Mouse (Mus musculus): ENCODE measurements around the gene Bcl2l13.
"Not testable (repeated sequence)": the region's sequence is repeated elsewhere in the genome, so short reads cannot be mapped to it uniquely, and the experiment has no call there.

Bcl2l13 gene

DNA sequence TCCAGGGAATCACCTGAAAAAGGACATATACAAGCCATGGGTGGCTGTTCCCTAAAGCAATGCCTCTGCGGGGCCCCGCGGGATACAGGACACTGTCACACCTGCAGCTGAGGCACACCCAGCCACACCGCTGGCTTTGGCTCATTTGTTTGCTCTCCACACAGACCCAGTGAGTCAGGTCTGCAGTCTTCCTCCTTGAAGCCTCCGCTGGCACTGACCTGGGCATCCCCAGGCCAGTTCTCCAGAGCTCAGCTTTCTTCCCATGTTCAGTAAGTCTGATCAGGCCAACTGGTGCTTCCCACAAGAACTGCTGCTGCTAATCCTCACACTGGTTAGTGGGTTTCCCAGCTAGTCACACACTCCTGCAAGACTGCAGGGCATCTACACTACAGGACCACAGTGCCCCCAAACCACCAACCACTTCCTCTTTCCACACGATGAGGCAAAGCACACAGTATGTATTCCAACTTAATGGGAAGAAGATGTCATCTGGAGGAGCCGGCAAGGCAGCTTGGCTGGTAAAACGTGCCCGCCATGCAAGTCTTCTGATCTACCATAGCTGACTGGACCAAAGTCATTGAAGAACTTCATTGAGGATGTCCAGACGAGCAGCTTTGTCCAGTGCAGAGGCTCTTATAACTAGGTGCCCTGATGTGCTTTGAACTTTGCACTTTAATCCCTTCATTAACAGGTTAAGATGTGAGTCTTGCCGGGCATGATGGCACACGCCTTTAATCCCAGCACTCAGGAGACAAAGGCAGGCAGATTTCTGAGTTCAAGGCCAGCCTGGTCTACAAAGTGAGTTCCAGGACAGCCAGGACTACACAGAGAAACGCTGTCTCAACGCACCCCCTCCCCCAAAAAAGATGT is 66.0 kb downstream of the Bcl2l13 start:
- in situ Hi-C loops (cut with MboI, MseI): no loop called here

DNA sequence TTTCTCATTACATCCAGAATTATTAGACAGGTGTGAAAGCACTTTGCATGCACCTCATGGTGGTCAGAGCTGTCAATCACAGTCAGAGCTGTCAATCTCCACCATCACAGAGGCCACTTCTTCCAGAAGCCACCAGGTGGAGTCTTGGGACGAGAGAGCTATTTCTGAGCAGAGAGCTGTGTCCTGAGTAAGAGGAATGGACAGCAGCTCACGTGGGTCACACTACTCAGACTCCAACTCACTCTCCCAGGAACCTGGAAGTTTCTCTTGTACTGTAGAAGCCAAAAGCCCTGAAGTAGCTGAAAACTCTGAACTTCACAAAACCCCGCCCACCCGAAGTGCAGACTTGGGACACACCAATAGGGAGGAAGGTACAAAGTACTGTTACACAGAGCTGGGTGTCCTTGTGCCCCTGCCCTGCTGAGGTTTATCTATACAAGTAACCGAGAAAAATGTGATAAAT is 67.5 kb downstream of the Bcl2l13 start:
- in situ Hi-C loops (cut with MboI, MseI): no loop called here

DNA sequence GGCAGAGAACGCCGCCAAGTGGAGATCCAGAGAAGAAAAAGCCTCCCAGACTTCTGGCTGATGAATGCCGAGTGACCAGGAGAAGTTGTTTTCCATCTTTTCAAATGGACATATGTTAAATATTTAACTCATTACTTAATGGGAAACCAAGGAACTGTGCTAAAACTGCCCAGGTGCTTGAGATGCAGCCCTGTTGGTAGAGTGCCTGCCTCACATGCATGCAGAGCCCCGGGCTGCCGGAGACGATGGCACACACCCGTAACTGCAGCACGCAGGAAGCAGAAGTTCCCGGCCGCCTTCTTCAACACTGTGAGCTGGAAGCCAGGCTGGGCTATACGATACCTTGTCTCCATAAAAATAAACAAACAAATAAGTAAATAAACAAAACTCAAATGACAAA is 67.9 kb downstream of the Bcl2l13 start:
- in situ Hi-C loops (cut with MboI, MseI): no loop called here

DNA sequence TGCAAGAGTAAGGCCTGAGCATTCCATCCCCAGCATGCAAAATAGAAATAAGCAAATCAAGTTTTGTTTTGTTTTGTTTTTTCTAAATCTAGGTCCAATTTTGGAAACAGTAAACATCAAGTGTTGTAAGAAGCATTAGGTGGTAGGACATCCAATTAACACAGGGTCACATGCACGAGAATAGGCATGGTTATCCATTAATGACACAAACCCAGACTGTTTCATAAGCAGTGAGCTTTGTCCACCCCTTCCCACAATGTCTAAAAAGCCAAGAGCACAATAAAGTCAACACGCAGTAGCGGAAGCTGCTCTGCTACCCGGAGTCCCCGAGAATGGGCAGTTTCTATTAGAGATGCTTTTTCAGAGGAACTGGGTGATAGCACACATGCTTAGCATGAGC is 69.1 kb downstream of the Bcl2l13 start:
- in situ Hi-C loops (cut with MboI, MseI): no loop called here

DNA sequence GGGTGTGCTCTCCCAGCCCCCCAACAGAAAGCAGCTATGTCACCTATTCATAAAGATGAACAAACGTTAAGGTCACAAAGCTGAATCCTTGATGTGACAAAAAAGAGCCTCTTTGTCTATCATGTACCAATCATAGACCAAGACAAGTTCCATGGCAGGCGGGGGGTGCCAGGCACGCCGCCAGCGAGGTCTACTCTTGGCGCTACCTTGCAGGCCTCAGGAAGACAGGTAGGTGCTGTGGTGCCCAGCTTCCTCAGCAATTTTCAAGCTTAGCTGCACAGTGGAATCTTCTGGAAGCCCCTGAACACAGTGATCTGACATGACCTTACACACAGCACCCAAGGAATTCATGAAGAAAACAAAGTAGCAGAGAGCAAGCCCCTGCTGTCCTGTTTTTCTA is 70.5 kb downstream of the Bcl2l13 start:
- in situ Hi-C loops (cut with MboI, MseI): no loop called here

DNA sequence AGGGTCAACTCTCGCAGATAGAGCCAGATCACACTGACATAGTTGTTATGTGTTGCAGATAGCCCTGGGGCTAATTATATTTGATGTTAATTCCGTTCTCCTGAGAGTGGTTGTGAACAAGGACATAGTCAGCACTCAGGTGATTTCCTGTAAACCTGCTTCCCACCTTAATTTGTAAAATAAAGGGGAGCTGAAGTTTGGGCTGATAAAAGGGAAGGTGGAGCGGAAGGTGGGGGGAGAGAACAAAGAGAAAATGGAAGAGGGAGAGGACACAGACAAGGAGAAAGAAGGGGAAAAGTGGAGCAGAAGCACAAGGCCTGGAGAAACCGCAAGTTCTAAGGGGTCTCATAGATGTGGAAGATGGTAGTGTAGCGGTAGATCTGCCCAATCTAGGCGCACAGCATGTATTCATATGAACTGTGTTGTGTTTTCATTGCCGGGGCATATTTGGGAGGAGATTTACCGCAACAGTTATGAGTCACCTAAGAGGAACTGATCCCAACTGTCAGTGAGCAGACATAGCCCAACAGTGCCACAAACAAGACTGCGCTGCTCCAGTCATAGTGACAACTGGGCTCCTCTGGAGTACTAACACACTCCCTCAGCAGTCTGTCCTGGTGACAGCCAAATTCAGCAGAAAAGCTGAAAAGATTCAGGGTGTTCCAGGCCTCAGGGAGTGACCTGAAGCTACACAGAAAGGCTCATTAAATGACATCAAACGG is 72.0 kb downstream of the Bcl2l13 start:
- in situ Hi-C loops (cut with MboI, MseI): not testable (repeated sequence)

DNA sequence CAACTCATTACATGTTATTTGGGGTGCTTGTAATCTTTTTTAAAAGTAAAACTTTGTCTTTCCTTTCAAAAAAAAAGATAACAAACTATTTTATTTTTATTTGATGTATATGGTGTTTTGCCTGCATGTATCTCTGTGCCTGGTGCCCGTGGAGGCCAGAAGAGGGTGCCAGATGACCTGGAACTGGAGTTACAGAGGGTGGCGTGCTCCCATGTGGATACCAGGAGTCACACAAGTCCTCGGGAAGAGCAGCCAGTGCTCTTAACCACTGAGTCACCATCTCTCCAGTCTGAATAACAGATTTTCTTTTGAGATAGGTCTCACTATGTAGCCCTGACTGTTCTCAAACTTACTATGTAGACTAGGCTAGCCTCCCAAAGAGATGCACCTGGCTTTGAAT is 73.5 kb downstream of the Bcl2l13 start:
- in situ Hi-C loops (cut with MboI, MseI): no loop called here

DNA sequence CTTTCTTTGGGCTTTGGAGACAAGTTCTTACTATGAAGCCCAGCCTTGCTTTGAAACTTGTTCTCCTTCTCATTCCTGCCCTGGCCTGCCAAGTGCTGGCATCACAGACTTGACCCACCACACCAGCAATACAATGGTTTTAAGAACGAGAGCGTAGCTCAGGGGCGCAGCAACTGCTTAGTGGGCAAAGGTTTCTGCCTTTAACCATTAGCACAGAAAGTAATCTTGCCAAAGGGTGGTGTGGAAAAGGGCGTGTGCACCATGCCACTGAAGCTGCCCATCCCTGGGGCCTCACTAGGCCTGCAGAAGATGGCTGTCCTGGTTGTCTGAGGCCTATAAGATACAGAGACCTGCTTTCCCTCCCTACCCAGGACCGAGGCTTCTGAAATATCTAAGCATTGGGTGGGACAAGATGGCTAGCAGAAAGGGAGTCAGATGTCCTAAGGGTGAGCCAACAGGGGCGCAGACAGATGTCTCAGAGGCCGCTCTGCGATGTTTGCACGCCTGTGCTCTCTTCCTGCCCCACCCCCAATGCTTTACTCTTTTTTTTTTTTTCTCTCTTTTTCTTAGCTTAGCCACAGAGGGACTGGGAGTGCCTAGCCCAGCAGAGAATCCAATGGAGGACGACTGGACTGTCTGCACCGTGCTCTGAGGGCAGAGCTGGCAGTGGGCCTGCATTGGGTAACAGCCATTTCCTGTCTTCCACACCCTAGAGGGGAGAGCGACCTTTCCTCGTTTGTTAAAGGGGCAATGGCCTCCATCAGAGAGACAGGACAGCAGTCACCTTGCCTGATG is 75.4 kb downstream of the Bcl2l13 start:
- in situ Hi-C loops (cut with MboI, MseI): no loop called here

DNA sequence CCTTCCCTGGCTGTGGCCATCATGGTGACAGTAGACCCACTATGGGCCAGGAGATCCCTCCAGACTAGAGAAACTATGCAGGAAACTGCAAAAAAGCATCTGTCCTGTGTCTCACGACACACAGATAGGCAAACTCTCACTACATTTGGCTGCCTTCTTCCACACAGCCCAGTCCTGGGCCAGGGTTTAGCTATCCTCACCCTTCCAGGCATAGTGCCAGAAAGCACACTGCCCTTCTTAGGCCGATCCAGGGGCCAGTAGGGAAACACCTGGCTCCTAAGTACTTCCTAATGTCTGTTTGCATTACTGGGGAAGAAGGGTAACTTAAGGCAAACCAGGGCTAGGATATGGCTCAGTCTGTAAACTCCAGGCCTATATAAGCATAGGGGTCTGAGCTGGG is 76.9 kb downstream of the Bcl2l13 start:
- in situ Hi-C loops (cut with MboI, MseI): no loop called here

DNA sequence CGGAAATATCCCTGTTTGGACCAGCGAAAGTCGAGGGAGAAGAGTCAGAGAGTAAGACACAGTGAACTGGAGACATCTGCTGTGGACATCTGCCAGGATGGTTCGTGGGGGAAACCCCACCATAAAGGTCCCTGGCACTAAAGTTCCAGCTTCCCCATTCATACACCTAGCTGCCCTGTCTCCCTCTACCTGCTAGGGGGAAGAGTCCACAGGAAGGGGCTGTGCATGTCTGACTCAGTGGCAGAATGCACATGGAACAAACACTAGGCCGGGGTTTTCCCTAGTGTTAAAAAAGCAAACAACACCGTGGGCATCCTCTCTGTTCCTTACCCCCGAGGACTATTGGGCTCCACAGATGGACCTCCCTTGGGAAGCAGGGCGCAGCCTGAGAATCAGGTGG is 77.8 kb downstream of the Bcl2l13 start:
- in situ Hi-C loops (cut with MboI, MseI): no loop called here

DNA sequence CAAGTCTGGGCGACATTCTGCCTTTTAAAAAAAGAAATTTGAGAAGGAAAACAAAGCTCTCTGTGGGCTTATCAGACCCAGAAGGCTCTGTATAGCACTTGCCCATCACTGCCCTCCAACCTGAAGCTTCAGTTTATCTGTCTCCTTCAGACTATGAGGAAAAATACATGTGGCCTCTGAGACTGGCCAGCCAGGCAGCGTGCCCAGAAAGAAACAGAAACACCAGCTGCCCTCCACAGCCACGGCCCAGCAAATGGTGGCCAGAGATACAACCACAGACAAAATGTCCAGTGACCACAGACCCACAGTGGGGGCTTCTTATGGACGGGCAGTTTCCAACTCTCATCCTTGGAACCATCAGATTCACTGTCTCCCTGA is 78.5 kb downstream of the Bcl2l13 start:
- in situ Hi-C loops (cut with MboI, MseI): no loop called here

DNA sequence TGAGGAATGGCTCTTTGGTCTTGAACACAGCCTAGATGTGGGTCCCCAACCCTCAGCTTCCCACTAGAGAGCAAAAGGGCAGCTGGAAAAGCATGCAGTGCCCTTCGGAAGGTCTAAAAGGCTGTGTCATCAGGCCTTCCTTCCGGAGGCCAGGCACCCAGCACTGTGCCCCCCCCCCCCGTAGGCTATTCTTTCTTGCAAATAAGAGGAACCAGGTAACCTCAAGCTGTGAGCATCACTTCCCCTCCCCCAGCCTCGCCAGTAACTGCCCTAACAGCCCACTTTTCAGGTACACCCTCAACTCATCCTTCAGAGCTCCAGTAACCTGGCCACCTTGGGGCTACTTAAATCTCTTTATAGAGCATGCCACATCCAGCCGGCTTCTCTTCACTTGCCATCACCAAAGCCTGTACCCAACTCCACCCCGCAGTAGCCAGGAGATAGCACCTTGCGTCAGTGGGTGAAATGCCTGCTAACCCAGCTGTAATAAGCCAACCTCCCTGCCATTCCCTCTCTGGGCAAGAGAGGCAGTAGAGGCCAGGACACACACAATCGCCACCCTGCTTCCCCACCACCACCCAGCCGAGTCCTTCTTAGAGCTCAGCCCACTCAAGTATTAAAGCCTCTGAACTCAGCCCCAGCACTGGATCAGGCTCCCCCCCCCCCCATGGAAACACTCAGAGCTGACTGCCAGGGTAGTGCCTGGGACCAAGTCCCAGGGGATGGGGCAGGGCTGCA is 79.1 kb downstream of the Bcl2l13 start:
- in situ Hi-C loops (cut with MboI, MseI): no loop called here

DNA sequence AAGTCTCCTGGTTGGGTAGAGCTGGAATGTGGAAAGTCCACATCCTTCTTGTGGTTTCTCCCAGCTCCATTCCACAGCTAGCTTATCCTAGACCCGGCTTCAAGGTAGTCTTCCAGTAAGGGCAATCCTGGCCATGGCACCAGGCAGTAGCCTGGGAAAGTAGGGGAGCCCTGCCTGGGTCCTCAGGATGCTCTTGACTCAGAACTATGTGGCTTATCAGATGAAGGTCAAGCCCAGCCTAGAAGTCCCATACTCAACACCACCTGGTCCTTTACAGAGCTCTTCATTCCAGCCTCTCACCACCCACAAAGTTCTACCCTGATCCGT is 79.6 kb downstream of the Bcl2l13 start:
- in situ Hi-C loops (cut with MboI, MseI): no loop called here

DNA sequence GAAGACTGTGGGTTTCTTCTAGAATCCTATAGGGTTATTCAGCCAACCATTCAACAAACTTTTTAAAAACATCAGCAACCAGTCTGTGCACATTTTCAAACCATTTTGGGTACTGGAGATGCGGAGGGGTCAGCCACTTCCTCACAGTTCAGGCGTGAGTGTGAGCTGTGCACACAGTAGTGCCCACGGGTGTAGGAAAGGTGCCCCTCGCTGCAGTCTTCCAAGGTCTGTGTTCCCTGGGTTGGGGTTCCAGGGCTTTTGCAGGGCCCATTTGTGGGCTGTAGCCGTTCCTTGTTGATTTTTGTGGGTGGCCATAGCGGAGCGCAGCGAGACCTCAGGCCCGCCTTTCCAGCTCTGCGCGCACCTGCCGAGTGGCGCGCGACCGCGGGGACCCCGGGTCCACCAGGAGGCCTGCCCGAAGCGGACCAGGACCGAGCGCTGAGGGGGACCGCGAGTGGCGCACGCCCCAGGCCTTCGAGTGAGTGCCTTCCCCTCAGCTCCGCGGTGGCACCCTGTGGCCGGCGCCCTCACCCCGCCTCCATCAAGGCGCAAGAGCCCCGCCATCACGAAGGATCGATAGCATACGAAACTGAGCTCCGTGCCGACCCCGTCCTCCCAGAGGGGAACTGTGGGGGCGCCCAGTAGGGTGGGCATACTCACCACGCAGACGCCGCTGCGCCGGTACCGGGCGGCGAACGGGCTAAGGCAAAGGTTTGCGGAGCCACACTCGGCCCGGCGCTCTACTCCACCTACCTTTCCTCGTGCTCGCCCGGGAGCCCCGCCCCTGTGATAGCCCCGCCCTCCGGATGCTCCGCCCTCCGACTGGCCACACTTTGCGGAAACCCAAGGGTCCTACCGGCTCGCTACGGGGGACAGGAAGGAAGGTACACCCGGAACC is 80.3 kb downstream of the Bcl2l13 start, which contains the start of gene Bid:
Bid (minus strand) TSS at position 780 of the 898 bp plus-strand sequence.
- in situ Hi-C loops (cut with MboI, MseI): no loop called here

DNA sequence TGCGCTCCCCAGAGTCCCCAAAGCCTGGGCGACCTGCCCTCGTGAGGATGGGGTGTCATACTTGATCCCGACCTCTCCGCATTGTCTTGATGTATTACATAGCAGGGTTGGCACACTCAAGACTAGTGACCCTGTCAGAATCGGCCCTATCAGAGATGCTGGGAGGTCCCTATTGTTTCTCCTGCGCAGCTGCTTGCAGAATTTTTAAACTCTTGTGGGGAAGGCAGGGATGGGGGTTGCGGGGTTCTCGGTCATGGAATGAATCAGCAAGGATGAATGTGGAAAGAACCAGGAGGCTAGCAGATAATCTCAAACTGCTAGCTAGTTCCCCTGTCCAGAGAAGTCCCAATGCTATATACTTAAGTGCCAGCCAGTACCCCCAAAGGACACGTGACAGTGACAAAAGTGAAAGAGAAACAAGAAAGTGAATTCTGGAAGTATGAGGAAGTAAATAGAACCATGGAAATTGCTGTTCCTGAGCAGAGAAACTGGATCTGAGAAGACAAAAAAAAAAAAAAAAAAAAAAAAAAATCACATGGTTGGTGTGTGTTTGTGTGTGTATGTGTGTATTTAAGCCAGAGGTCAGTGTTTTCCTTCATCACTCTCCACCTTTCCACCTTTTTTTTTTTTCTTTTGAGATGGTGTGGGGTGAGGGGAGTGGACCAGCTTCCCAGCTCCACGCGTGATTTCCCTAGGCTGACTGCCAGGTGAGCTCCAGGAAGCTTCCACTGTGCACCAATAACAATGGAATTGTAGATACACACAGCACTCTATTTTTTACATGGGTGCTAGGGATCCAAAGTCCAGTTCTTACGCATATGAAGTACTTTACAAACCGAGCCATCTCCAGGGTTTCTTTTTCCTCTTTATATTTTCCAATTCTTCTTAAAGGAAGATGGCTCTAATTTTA is 81.2 kb downstream of the Bcl2l13 start:
- in situ Hi-C loops (cut with MboI, MseI): not testable (repeated sequence)

DNA sequence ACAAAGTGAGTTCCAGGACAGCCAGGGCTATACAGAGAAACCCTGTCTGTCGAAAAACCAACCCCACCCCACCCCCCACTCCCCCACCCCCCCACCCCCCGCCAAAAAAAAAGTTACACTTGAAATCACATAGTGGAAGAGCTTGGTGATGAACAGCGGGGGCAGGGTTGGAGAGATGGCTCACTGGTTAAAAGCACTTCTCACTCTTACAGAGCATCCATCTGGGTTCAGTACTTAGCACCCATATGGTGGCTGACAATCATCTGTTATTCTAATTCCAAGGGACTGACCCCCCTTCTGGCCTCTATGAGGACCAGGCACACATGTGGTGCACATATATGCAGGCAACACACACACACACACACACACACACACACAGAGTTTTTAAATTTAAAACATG is 82.0 kb downstream of the Bcl2l13 start:
- in situ Hi-C loops (cut with MboI, MseI): no loop called here

DNA sequence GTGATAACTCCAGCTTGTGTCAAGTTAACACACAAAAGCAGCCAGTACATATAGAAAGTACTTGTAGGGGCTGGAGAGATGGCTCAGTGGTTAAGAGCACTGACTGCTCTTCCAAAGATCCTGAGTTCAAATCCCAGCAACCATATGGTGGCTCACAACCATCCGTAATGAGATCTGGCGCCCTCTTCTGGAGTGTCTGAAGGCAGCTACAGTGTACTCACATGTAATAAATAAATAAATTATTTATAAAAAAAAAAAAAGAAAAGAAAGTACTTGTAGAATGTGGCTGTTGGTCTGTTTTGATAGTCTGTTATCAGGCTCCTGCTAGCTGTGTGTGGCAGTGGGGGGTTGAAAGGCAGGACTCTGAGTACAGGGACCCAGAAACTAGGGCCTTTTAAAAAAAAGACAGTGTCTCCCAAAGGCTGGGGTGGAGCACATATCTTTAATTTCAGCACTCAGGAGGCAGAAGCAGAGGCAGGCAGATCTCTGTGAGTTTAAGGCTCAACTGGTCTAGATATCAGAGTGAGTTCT is 88.8 kb downstream of the Bcl2l13 start:
- in situ Hi-C loops (cut with MboI, MseI): not testable (repeated sequence)

DNA sequence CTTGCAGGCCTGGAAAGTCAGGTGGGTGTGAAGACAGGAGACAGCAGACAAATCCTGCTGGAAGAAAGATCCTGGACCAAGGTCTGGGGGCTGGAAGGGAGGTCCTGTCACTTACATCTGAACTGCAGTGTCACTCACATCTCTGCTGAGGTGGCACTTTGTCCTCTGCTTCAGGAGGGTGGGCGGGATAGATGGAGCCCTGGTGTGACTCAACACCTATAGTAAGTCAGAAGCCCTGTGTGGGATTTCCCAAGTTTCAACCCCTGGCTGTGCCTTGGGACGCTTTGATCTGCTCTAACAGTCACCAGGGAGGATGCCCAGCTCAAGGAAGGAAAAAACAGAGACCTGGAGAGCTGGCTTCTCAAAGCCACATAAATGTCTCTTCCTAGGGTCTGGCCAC is 90.9 kb downstream of the Bcl2l13 start:
- in situ Hi-C loops (cut with MboI, MseI): no loop called here

DNA sequence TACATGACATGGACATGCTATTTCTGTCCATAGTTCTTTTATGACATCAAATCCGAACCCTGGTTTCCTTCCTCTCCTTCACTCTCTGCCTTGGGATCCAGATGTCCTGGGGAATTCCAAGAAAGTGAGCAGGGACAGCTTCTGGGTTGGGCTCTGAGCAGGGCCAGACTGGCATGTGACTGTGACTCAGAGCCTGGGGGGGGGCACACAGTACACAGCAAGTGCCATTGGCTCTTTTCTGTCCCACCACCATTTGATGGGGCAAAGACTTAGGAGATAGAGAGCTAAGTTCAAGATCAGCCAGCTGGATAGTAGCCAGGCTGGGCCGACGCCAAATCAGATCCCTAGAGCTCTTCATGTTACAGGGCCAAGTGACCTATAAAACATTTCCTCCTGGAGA is 91.8 kb downstream of the Bcl2l13 start:
- in situ Hi-C loops (cut with MboI, MseI): no loop called here

All from T-helper 1 cell (primary cell).